Mouse (Mus musculus) hindbrain, postnatal 0 days (tissue): ENCODE measurements at regions not wholly inside any gene's neighbourhood (a gene's known extent, or its start where the extent isn't known, plus 50 kb on each side); places are given as distances from the start of the nearest gene placed in this dataset.

Experiments
- ATAC-seq: fragments of 200-750 bp; cut with Nextera tagmentation; 2 replicates; pipeline ENCODE4 v1.8.0; 2017; ENCODE audit warnings: mild to moderate bottlenecking, moderate TSS enrichment, moderate library complexity
- DNase-seq: peaks from one replicate; pipeline ENCODE4 v3.0.0-alpha.2; 2015; ENCODE audit warnings: low spot score
- H3K27ac ChIP-seq: fragments of 300-500 bp; sonication (generic); 2 replicates; pipeline ENCODE4 v1.5.1; 2014; ENCODE audit warnings: mild to moderate bottlenecking
- H3K27me3 ChIP-seq: fragments of 300-500 bp; sonication (generic); 2 replicates; pipeline ENCODE4 v1.6.1; 2014; ENCODE audit warnings: low read length, mixed read lengths; ENCODE audit not compliant: insufficient read depth
- H3K36me3 ChIP-seq: fragments of 300-500 bp; sonication (generic); 2 replicates; pipeline ENCODE4 v1.6.1; 2014; ENCODE audit warnings: low read length, mixed read lengths; ENCODE audit not compliant: insufficient read depth
- H3K4me1 ChIP-seq: fragments of 300-500 bp; sonication (generic); 2 replicates; pipeline ENCODE4 v1.6.1; 2014; ENCODE audit warnings: antibody characterized with exemption, low read length, mixed read lengths; ENCODE audit not compliant: insufficient read depth
- H3K4me2 ChIP-seq: fragments of 300-500 bp; sonication (generic); 2 replicates; pipeline ENCODE4 v1.6.1; 2014; ENCODE audit warnings: low read depth, mild to moderate bottlenecking, low read length, moderate library complexity, mixed read lengths
- H3K4me3 ChIP-seq: fragments of 300-500 bp; sonication (generic); 2 replicates; pipeline ENCODE4 v1.5.1; 2014; ENCODE audit warnings: low read length
- H3K9ac ChIP-seq: fragments of 300-500 bp; sonication (generic); replicated peaks from 2 replicates; pipeline ENCODE4 v1.6.1; 2014; ENCODE audit warnings: mild to moderate bottlenecking, low read length, moderate library complexity, mixed read lengths
- H3K9me3 ChIP-seq: fragments of 300-500 bp; sonication (generic); 2 replicates; pipeline ENCODE4 v1.6.1; 2016; ENCODE audit warnings: low read length, mixed read lengths
- CTCF ChIP-seq: IDR thresholded peaks from 2 replicates; pipeline ENCODE4 v1.5.1; 2016; ENCODE audit warnings: antibody characterized with exemption, control low read depth, low read depth
- WGBS: fragments of 180-500 bp; shearing (Covaris S2); extraction: QIAGEN DNeasy Blood & Tissue Kit; methylation state at CpG from one replicate; pipeline ENCODE4 v1.1.7; 2014; 5-methylcytosine and 5-hydroxymethylcytosine counted together

GRCm38 (mm10) chr1:143071781-143072382 is 568.6 kb upstream of the B3galt2 start:
- ATAC-seq, result no peak
- Histone ChIP-seq H3K36me3 (no peaks in the 10 kb centered on the region), H3K27me3 (no peaks in the 10 kb centered on the region), H3K4me2 (no peak overlapping the region), H3K4me1 (no peaks in the 10 kb centered on the region), H3K4me3 (no peak overlapping the region), H3K27ac (no peak overlapping the region), H3K9ac (no peak overlapping the region), H3K9me3 (no peaks in the 10 kb centered on the region)
- no peak for DNase-seq
- 75% methylated on average over 3 of the region's 3 CpGs for WGBS
- no peak for TF ChIP-seq CTCF

- H3K9ac ChIP-seq, result no peak overlapping the region
- H3K4me1 ChIP-seq, result no peaks in the 10 kb centered on the region
- TF ChIP-seq CTCF, result no peak
- no peak overlapping the region for H3K27ac ChIP-seq
- H3K27me3 ChIP-seq, result no peaks in the 10 kb centered on the region
- H3K9me3 ChIP-seq, result no peaks in the 10 kb centered on the region
- 77% methylated on average over 4 of the region's 4 CpGs for WGBS
- ATAC-seq (no peak), DNase-seq (no peak)
- no peak overlapping the region for H3K4me2 ChIP-seq
- H3K36me3 ChIP-seq, result no peaks in the 10 kb centered on the region
- no peak overlapping the region for H3K4me3 ChIP-seq
These were observed 565.5 kb upstream of the B3galt2 start for GRCm38 (mm10) chr1:143074999-143075398.

- DNase-seq, result peak; percentile 28
- ATAC-seq, result no peak
- H3K4me2 ChIP-seq, result no peak overlapping the region
- no peaks in the 10 kb centered on the region for H3K4me1 ChIP-seq
- H3K36me3 ChIP-seq, result no peaks in the 10 kb centered on the region
- H3K9ac ChIP-seq, result no peak overlapping the region
- TF ChIP-seq CTCF, result no peak
- H3K4me3 ChIP-seq, result no peak overlapping the region
- H3K27me3 ChIP-seq, result no peaks in the 10 kb centered on the region
- no peak overlapping the region for H3K27ac ChIP-seq
- 71% methylated on average over 2 of the region's 2 CpGs for WGBS
- no peaks in the 10 kb centered on the region for H3K9me3 ChIP-seq
These were observed 560.0 kb upstream of the B3galt2 start for GRCm38 (mm10) chr1:143080441-143080840.

GRCm38 (mm10) chr1:143096904-143097303 is 543.6 kb upstream of the B3galt2 start:
- no peak for TF ChIP-seq CTCF
- H3K4me1 ChIP-seq, result no peaks in the 10 kb centered on the region
- no peaks in the 10 kb centered on the region for H3K36me3 ChIP-seq
- no peak overlapping the region for H3K4me3 ChIP-seq
- no peaks in the 10 kb centered on the region for H3K9me3 ChIP-seq
- DNase-seq (no peak), ATAC-seq (no peak)
- H3K9ac ChIP-seq, result no peak overlapping the region
- H3K4me2 ChIP-seq, result no peak overlapping the region
- H3K27ac ChIP-seq, result no peak overlapping the region
- 68% methylated on average over 4 of the region's 4 CpGs for WGBS
- H3K27me3 ChIP-seq, result no peaks in the 10 kb centered on the region

GRCm38 (mm10) chr1:143098307-143098706 is 542.2 kb upstream of the B3galt2 start:
- Histone ChIP-seq H3K4me1 (no peaks in the 10 kb centered on the region), H3K36me3 (no peaks in the 10 kb centered on the region), H3K9ac (no peak overlapping the region), H3K9me3 (no peaks in the 10 kb centered on the region), H3K4me3 (no peak overlapping the region), H3K4me2 (no peak overlapping the region), H3K27ac (no peak overlapping the region), H3K27me3 (no peaks in the 10 kb centered on the region)
- ATAC-seq, result no peak
- DNase-seq, result no peak
- no peak for TF ChIP-seq CTCF

- Histone ChIP-seq H3K4me2 (no peak overlapping the region), H3K27ac (no peak overlapping the region), H3K9me3 (no peaks in the 10 kb centered on the region), H3K27me3 (no peaks in the 10 kb centered on the region), H3K4me3 (no peak overlapping the region), H3K9ac (no peak overlapping the region), H3K36me3 (no peaks in the 10 kb centered on the region), H3K4me1 (no peaks in the 10 kb centered on the region)
- ATAC-seq (no peak), DNase-seq (no peak)
- TF ChIP-seq CTCF, result no peak
These were observed 518.3 kb upstream of the B3galt2 start for GRCm38 (mm10) chr1:143122185-143122584.

- no peak for TF ChIP-seq CTCF
- Histone ChIP-seq H3K27ac (no peak overlapping the region), H3K27me3 (no peaks in the 10 kb centered on the region), H3K4me1 (no peaks in the 10 kb centered on the region), H3K9me3 (no peaks in the 10 kb centered on the region), H3K4me2 (no peak overlapping the region), H3K9ac (no peak overlapping the region), H3K36me3 (no peaks in the 10 kb centered on the region), H3K4me3 (no peak overlapping the region)
- WGBS, result 81% methylated on average over 1 of the region's 1 CpGs
- ATAC-seq (no peak), DNase-seq (no peak)
These were observed 510.2 kb upstream of the B3galt2 start for GRCm38 (mm10) chr1:143130257-143130656.
